Mouse (Mus musculus) embryonic fibroblast, embryonic 13.5 days (primary cell): ENCODE measurements around the gene Mea1. TPM values are rescaled to one million over a fixed set of nuclear protein-coding genes. Genes with fewer than 3 reads are reported as not detected.

Experiments
- H3K27ac ChIP-seq: 2 replicates; pipeline ENCODE4 v1.5.1; 2012; ENCODE audit warnings: low read length, control low read depth, inconsistent platforms; ENCODE audit not compliant: insufficient read depth
- H3K4me1 ChIP-seq: 2 replicates; pipeline ENCODE4 v1.6.1; 2011; ENCODE audit warnings: low read length; ENCODE audit not compliant: control insufficient read depth, insufficient read depth
- H3K4me3 ChIP-seq: 2 replicates; pipeline ENCODE4 v1.5.1; 2011; ENCODE audit warnings: mild to moderate bottlenecking, control low read depth, low read length; ENCODE audit not compliant: insufficient read depth
- CTCF ChIP-seq: IDR thresholded peaks from 2 replicates; pipeline ENCODE4 v1.5.1; 2011; ENCODE audit warnings: mild to moderate bottlenecking, control low read depth, low read length, moderate library complexity, borderline replicate concordance; ENCODE audit not compliant: insufficient read depth
- POLR2A ChIP-seq: IDR thresholded peaks from 2 replicates; pipeline ENCODE4 v1.6.1; 2011; ENCODE audit warnings: low read depth, mild to moderate bottlenecking, control low read depth, low read length, moderate library complexity
- polyA plus RNA-seq: library from polyadenylated mRNA; stranded (reverse); fragments of >200 nt; gene quantifications from 2 replicates; pipeline ENCODE4 v1.2.4, GENCODE M21; 2011; ENCODE audit warnings: low read depth; ENCODE audit not compliant: missing spikeins, insufficient read length

The Mea1 gene
- polyA plus RNA-seq, 1 experiment = 111 TPM

- no peaks in the 10 kb centered on the region for H3K4me1 ChIP-seq
- H3K27ac ChIP-seq = no peak overlapping the region
- TF ChIP-seq POLR2A = no peak
- TF ChIP-seq CTCF = no peak
- no peak overlapping the region for H3K4me3 ChIP-seq
These were observed 7.3 kb downstream of the Mea1 start for GRCm38 (mm10) chr17:46685913-46686312.

- H3K27ac ChIP-seq = no peak overlapping the region
- no peaks in the 10 kb centered on the region for H3K4me1 ChIP-seq
- no peak overlapping the region for H3K4me3 ChIP-seq
- TF ChIP-seq CTCF = no peak
- no peak for TF ChIP-seq POLR2A
These were observed 12.1 kb downstream of the Mea1 start for GRCm38 (mm10) chr17:46690665-46691064.

GRCm38 (mm10) chr17:46691390-46691789 is 12.8 kb downstream of the Mea1 start:
- no peak overlapping the region for H3K27ac ChIP-seq
- no peaks in the 10 kb centered on the region for H3K4me1 ChIP-seq
- no peak overlapping the region for H3K4me3 ChIP-seq
- TF ChIP-seq POLR2A (no peak), CTCF (no peak)

- Histone ChIP-seq H3K4me3 (no peak overlapping the region), H3K4me1 (peaks cover 9% of the 10 kb centered on the region), H3K27ac (no peak overlapping the region)
- TF ChIP-seq CTCF (no peak), POLR2A (no peak)
These were observed 16.0 kb downstream of the Mea1 start for GRCm38 (mm10) chr17:46694517-46695063.

GRCm38 (mm10) chr17:46698515-46698914 is 19.9 kb downstream of the Mea1 start:
- H3K4me1 ChIP-seq = peaks cover 11% of the 10 kb centered on the region
- H3K4me3 ChIP-seq = no peak overlapping the region
- H3K27ac ChIP-seq = no peak overlapping the region
- TF ChIP-seq CTCF (no peak), POLR2A (no peak)

GRCm38 (mm10) chr17:46699245-46699644 is 20.7 kb downstream of the Mea1 start:
- Histone ChIP-seq H3K27ac (no peak overlapping the region), H3K4me1 (peaks cover 11% of the 10 kb centered on the region), H3K4me3 (no peak overlapping the region)
- TF ChIP-seq CTCF (no peak), POLR2A (no peak)

GRCm38 (mm10) chr17:46699912-46700311 is 21.3 kb downstream of the Mea1 start:
- Histone ChIP-seq H3K4me1 (peaks cover 11% of the 10 kb centered on the region), H3K4me3 (no peak overlapping the region), H3K27ac (no peak overlapping the region)
- no peak for TF ChIP-seq CTCF
- no peak for TF ChIP-seq POLR2A

- TF ChIP-seq POLR2A = no peak
- TF ChIP-seq CTCF = no peak
- Histone ChIP-seq H3K4me3 (no peak overlapping the region), H3K27ac (no peak overlapping the region), H3K4me1 (peaks cover 11% of the 10 kb centered on the region)
These were observed 22.9 kb downstream of the Mea1 start for GRCm38 (mm10) chr17:46701489-46701888.

- Histone ChIP-seq H3K27ac (no peak overlapping the region), H3K4me3 (no peak overlapping the region)
- TF ChIP-seq CTCF = no peak
- TF ChIP-seq POLR2A = no peak
These were observed 23.5 kb downstream of the Mea1 start for GRCm38 (mm10) chr17:46702100-46702499.

GRCm38 (mm10) chr17:46702506-46702905 is 23.9 kb downstream of the Mea1 start:
- Histone ChIP-seq H3K4me1 (peaks cover 11% of the 10 kb centered on the region), H3K4me3 (no peak overlapping the region), H3K27ac (no peak overlapping the region)
- TF ChIP-seq POLR2A (no peak), CTCF (no peak)

More at GRCm38 (mm10) chr17:46702100-46702499, 23.5 kb downstream of the Mea1 start:
- peaks cover 11% of the 10 kb centered on the region for H3K4me1 ChIP-seq
